Mouse (Mus musculus): Measurements from ENCODE around the gene Fmnl2. TPM values are rescaled to one million over a fixed set of nuclear protein-coding genes. Genes with fewer than 3 reads are reported as not detected.
A peak's percentile ranks its signal among the peaks of the same experiment; 100 is the strongest.

Fmnl2 gene
- polyA plus RNA-seq, 1 experiment from 2014 or later: 1.8 TPM

- WGBS: 89% methylated on average over 8 of the region's 8 CpGs
- no peaks in the 10 kb centered on the region for H3K9me3 ChIP-seq (ENCODE audit: control insufficient read depth, low read length)
Observed at GRCm38 (mm10) chr2:52981595-52981994, 123.9 kb downstream of the Fmnl2 start.

GRCm38 (mm10) chr2:52982502-52982901 is 124.8 kb downstream of the Fmnl2 start:
- no peak overlapping the region for H3K27ac ChIP-seq (ENCODE audit: low read length)
- no peak overlapping the region for H3K9ac ChIP-seq (ENCODE audit: low read depth, low read length)
- ATAC-seq: no peak
- no peaks in the 10 kb centered on the region for H3K36me3 ChIP-seq (ENCODE audit: control insufficient read depth, insufficient read depth, low read length)
- 92% methylated on average over 3 of the region's 3 CpGs for WGBS
- H3K4me2 ChIP-seq (ENCODE audit: low read depth, low read length): no peak overlapping the region
- H3K4me1 ChIP-seq (ENCODE audit: control insufficient read depth, insufficient read depth, low read length): peaks cover 25% of the 10 kb centered on the region
- no peaks in the 10 kb centered on the region for H3K27me3 ChIP-seq (replicated peaks; ENCODE audit: control insufficient read depth, insufficient read depth, low read length)
- no peaks in the 10 kb centered on the region for H3K9me3 ChIP-seq (ENCODE audit: control insufficient read depth, low read length)
- H3K4me3 ChIP-seq (ENCODE audit: low read length): no peak overlapping the region

More at GRCm38 (mm10) chr2:52981595-52981994, 123.9 kb downstream of the Fmnl2 start:
- Histone ChIP-seq H3K4me2 (ENCODE audit: low read depth, low read length) (no peak overlapping the region), H3K27ac (ENCODE audit: low read length) (no peak overlapping the region), H3K4me1 (ENCODE audit: control insufficient read depth, insufficient read depth, low read length) (peaks cover 25% of the 10 kb centered on the region), H3K4me3 (ENCODE audit: low read length) (no peak overlapping the region), H3K9ac (ENCODE audit: low read depth, low read length) (no peak overlapping the region), H3K36me3 (ENCODE audit: control insufficient read depth, insufficient read depth, low read length) (no peaks in the 10 kb centered on the region), H3K27me3 (replicated peaks; ENCODE audit: control insufficient read depth, insufficient read depth, low read length) (no peaks in the 10 kb centered on the region)
- no peak for ATAC-seq

GRCm38 (mm10) chr2:52984556-52984955 is 126.9 kb downstream of the Fmnl2 start:
- 96% methylated on average over 1 of the region's 1 CpGs for WGBS

GRCm38 (mm10) chr2:52985167-52985566 is 127.5 kb downstream of the Fmnl2 start:
- Histone ChIP-seq H3K4me2 (ENCODE audit: low read depth, low read length) (no peak overlapping the region), H3K27ac (ENCODE audit: low read length) (no peak overlapping the region), H3K9ac (ENCODE audit: low read depth, low read length) (no peak overlapping the region), H3K27me3 (replicated peaks; ENCODE audit: control insufficient read depth, insufficient read depth, low read length) (no peaks in the 10 kb centered on the region), H3K9me3 (ENCODE audit: control insufficient read depth, low read length) (no peaks in the 10 kb centered on the region), H3K36me3 (ENCODE audit: control insufficient read depth, insufficient read depth, low read length) (no peaks in the 10 kb centered on the region), H3K4me3 (ENCODE audit: low read length) (no peak overlapping the region), H3K4me1 (ENCODE audit: control insufficient read depth, insufficient read depth, low read length) (peaks cover 17% of the 10 kb centered on the region)
- ATAC-seq: no peak
- WGBS: 66% methylated on average over 4 of the region's 4 CpGs

More at GRCm38 (mm10) chr2:52984556-52984955, 126.9 kb downstream of the Fmnl2 start:
- Histone ChIP-seq H3K36me3 (ENCODE audit: control insufficient read depth, insufficient read depth, low read length) (no peaks in the 10 kb centered on the region), H3K27me3 (replicated peaks; ENCODE audit: control insufficient read depth, insufficient read depth, low read length) (no peaks in the 10 kb centered on the region), H3K9ac (ENCODE audit: low read depth, low read length) (no peak overlapping the region), H3K4me2 (ENCODE audit: low read depth, low read length) (no peak overlapping the region), H3K4me1 (ENCODE audit: control insufficient read depth, insufficient read depth, low read length) (peaks cover 23% of the 10 kb centered on the region), H3K27ac (ENCODE audit: low read length) (no peak overlapping the region), H3K9me3 (ENCODE audit: control insufficient read depth, low read length) (no peaks in the 10 kb centered on the region), H3K4me3 (ENCODE audit: low read length) (no peak overlapping the region)
- no peak for ATAC-seq

- H3K9ac ChIP-seq (ENCODE audit: low read depth, low read length): no peak overlapping the region
- WGBS: 72% methylated on average over 3 of the region's 3 CpGs
- H3K27me3 ChIP-seq (replicated peaks; ENCODE audit: control insufficient read depth, insufficient read depth, low read length): no peaks in the 10 kb centered on the region
- ATAC-seq: no peak
- no peaks in the 10 kb centered on the region for H3K36me3 ChIP-seq (ENCODE audit: control insufficient read depth, insufficient read depth, low read length)
- no peaks in the 10 kb centered on the region for H3K9me3 ChIP-seq (ENCODE audit: control insufficient read depth, low read length)
- H3K27ac ChIP-seq (ENCODE audit: low read length): no peak overlapping the region
- peaks cover 14% of the 10 kb centered on the region for H3K4me1 ChIP-seq (ENCODE audit: control insufficient read depth, insufficient read depth, low read length)
- no peak overlapping the region for H3K4me2 ChIP-seq (ENCODE audit: low read depth, low read length)
- no peak overlapping the region for H3K4me3 ChIP-seq (ENCODE audit: low read length)
Observed at GRCm38 (mm10) chr2:52986354-52986753, 128.7 kb downstream of the Fmnl2 start.

GRCm38 (mm10) chr2:52987035-52987434 is 129.4 kb downstream of the Fmnl2 start:
- Histone ChIP-seq H3K4me2 (ENCODE audit: low read depth, low read length) (no peak overlapping the region), H3K36me3 (ENCODE audit: control insufficient read depth, insufficient read depth, low read length) (no peaks in the 10 kb centered on the region), H3K27me3 (replicated peaks; ENCODE audit: control insufficient read depth, insufficient read depth, low read length) (no peaks in the 10 kb centered on the region), H3K9ac (ENCODE audit: low read depth, low read length) (no peak overlapping the region), H3K9me3 (ENCODE audit: control insufficient read depth, low read length) (no peaks in the 10 kb centered on the region), H3K4me1 (ENCODE audit: control insufficient read depth, insufficient read depth, low read length) (peaks cover 20% of the 10 kb centered on the region), H3K27ac (ENCODE audit: low read length) (no peak overlapping the region), H3K4me3 (ENCODE audit: low read length) (no peak overlapping the region)
- ATAC-seq: no peak
- WGBS: 92% methylated on average over 6 of the region's 6 CpGs

GRCm38 (mm10) chr2:52987637-52988295 is 130.1 kb downstream of the Fmnl2 start:
- Histone ChIP-seq H3K9ac (ENCODE audit: low read depth, low read length) (0 out of 2 replicates have a peak overlapping the region, but pooled peaks have one; percentile 19), H3K27me3 (replicated peaks; ENCODE audit: control insufficient read depth, insufficient read depth, low read length) (no peaks in the 10 kb centered on the region), H3K36me3 (ENCODE audit: control insufficient read depth, insufficient read depth, low read length) (no peaks in the 10 kb centered on the region), H3K4me2 (ENCODE audit: low read depth, low read length) (peak overlapping the region; percentile 43), H3K9me3 (ENCODE audit: control insufficient read depth, low read length) (no peaks in the 10 kb centered on the region), H3K27ac (ENCODE audit: low read length) (no peak overlapping the region), H3K4me1 (ENCODE audit: control insufficient read depth, insufficient read depth, low read length) (peaks cover 20% of the 10 kb centered on the region), H3K4me3 (ENCODE audit: low read length) (no peak overlapping the region; the same call in 1 of the 2 replicates)
- peak; percentile 85 for ATAC-seq
- 43% methylated on average over 11 of the region's 11 CpGs for WGBS

GRCm38 (mm10) chr2:52989316-52989715 is 131.7 kb downstream of the Fmnl2 start:
- peaks cover 20% of the 10 kb centered on the region for H3K4me1 ChIP-seq (ENCODE audit: control insufficient read depth, insufficient read depth, low read length)
- 50% methylated on average over 4 of the region's 4 CpGs for WGBS
- no peak overlapping the region for H3K9ac ChIP-seq (ENCODE audit: low read depth, low read length)
- no peaks in the 10 kb centered on the region for H3K27me3 ChIP-seq (replicated peaks; ENCODE audit: control insufficient read depth, insufficient read depth, low read length)
- no peaks in the 10 kb centered on the region for H3K36me3 ChIP-seq (ENCODE audit: control insufficient read depth, insufficient read depth, low read length)
- ATAC-seq: no peak
- H3K4me3 ChIP-seq (ENCODE audit: low read length): no peak overlapping the region
- H3K4me2 ChIP-seq (ENCODE audit: low read depth, low read length): no peak overlapping the region
- H3K27ac ChIP-seq (ENCODE audit: low read length): no peak overlapping the region
- no peaks in the 10 kb centered on the region for H3K9me3 ChIP-seq (ENCODE audit: control insufficient read depth, low read length)

GRCm38 (mm10) chr2:52990874-52991687 is 133.4 kb downstream of the Fmnl2 start:
- no peak overlapping the region for H3K4me2 ChIP-seq (ENCODE audit: low read depth, low read length)
- ATAC-seq: no peak

More at GRCm38 (mm10) chr2:52990874-52991687, 133.4 kb downstream of the Fmnl2 start:
- H3K27me3 ChIP-seq (replicated peaks; ENCODE audit: control insufficient read depth, insufficient read depth, low read length): no peaks in the 10 kb centered on the region
- peaks cover 14% of the 10 kb centered on the region for H3K4me1 ChIP-seq (ENCODE audit: control insufficient read depth, insufficient read depth, low read length)
- no peak overlapping the region; the same call in 1 of the 2 replicates for H3K9ac ChIP-seq (ENCODE audit: low read depth, low read length)
- no peak overlapping the region for H3K4me3 ChIP-seq (ENCODE audit: low read length)
- WGBS: 52% methylated on average over 9 of the region's 9 CpGs
- H3K9me3 ChIP-seq (ENCODE audit: control insufficient read depth, low read length): no peaks in the 10 kb centered on the region
- H3K36me3 ChIP-seq (ENCODE audit: control insufficient read depth, insufficient read depth, low read length): no peaks in the 10 kb centered on the region
- H3K27ac ChIP-seq (ENCODE audit: low read length): peak overlapping the region; percentile 53; the same call in 1 of the 2 replicates
